Mouse (Mus musculus) lung, postnatal 0 days (tissue): ENCODE results near the gene Lmna. TPM values are rescaled to one million over a fixed set of nuclear protein-coding genes. Genes with fewer than 3 reads are reported as not detected.

ENCODE experiments used
- ATAC-seq: fragments of 200-750 bp; cut with Nextera tagmentation; 2 replicates; pipeline ENCODE4 v1.8.0; 2017; ENCODE audit warnings: moderate library complexity
- DNase-seq: peaks from one replicate; pipeline ENCODE4 v3.0.0-alpha.2; 2016; ENCODE audit warnings: low spot score
- H3K27ac ChIP-seq: fragments of 300-500 bp; sonication (generic); 2 replicates; pipeline ENCODE4 v1.5.1; 2014; ENCODE audit warnings: antibody characterized with exemption, mild to moderate bottlenecking, low read length, mixed read lengths
- H3K27me3 ChIP-seq: fragments of 300-500 bp; sonication (generic); replicated peaks from 2 replicates; pipeline ENCODE4 v1.6.1; 2014; ENCODE audit warnings: low read length, mixed read lengths; ENCODE audit not compliant: insufficient read depth
- H3K36me3 ChIP-seq: fragments of 300-500 bp; sonication (generic); 2 replicates; pipeline ENCODE4 v1.6.1; 2014; ENCODE audit warnings: low read length, mixed read lengths; ENCODE audit not compliant: insufficient read depth
- H3K4me1 ChIP-seq: fragments of 300-500 bp; sonication (generic); 2 replicates; pipeline ENCODE4 v1.6.1; 2014; ENCODE audit warnings: antibody characterized with exemption, low read depth, low read length, mixed read lengths; ENCODE audit not compliant: insufficient read depth
- H3K4me2 ChIP-seq: fragments of 300-500 bp; sonication (generic); replicated peaks from 2 replicates; pipeline ENCODE4 v1.6.1; 2014; ENCODE audit warnings: low read depth, mild to moderate bottlenecking, low read length, moderate library complexity, mixed read lengths
- H3K4me3 ChIP-seq: fragments of 300-500 bp; sonication (generic); 2 replicates; pipeline ENCODE4 v1.5.1; 2014; ENCODE audit warnings: low read depth, low read length
- H3K9ac ChIP-seq: fragments of 300-500 bp; sonication (generic); replicated peaks from 2 replicates; pipeline ENCODE4 v1.6.1; 2014; ENCODE audit warnings: low read depth, mild to moderate bottlenecking
- H3K9me3 ChIP-seq: fragments of 300-500 bp; sonication (generic); 2 replicates; pipeline ENCODE4 v1.6.1; 2016; ENCODE audit warnings: low read length, mixed read lengths
- CTCF ChIP-seq: IDR thresholded peaks from 2 replicates; pipeline ENCODE4 v1.5.1; 2016; ENCODE audit warnings: antibody characterized with exemption, mild to moderate bottlenecking
- EP300 ChIP-seq: IDR thresholded peaks from 2 replicates; pipeline ENCODE4 v1.6.1; 2016; ENCODE audit warnings: antibody characterized with exemption, mild to moderate bottlenecking, control low read depth
- WGBS: fragments of 180-500 bp; shearing (Covaris S2); extraction: QIAGEN DNeasy Blood & Tissue Kit; methylation state at CpG from one replicate; pipeline ENCODE4 v1.1.7; 2014; 5-methylcytosine and 5-hydroxymethylcytosine counted together
- polyA plus RNA-seq: library from polyadenylated mRNA; unstranded; fragments of >200 nt; fragmentation: Nextera tagmentation; extraction: Ambion mirVana; gene quantifications from 2 replicates; pipeline ENCODE4 v1.2.1, GENCODE M21; 2015

Gene Lmna
- polyA plus RNA-seq, 1 experiment from 2014 or later, result 216 TPM

DNA sequence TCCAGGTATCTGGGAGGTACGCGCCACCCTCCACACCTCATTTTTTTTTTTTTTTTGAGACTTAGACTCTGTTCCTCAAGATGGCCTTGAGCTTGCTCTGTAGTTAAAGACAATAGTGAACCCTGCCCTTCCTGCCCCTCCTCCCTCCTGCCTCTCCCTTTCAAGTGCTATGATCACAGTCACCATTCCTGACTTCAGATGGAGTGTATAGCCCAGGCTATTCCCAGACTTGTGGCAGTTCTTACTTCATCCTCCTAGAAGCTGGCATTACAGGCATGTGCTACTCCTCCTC, 5.3 kb upstream of the Lmna start:
- 97% methylated on average over 2 of the region's 2 CpGs for WGBS

GRCm38 (mm10) chr3:88514231-88515094, 4.7 kb upstream of the Lmna start:
- no peak overlapping the region for H3K4me2 ChIP-seq
- peak overlapping the region; percentile 65; the same call in 1 of the 2 replicates for H3K27ac ChIP-seq
- H3K4me1 ChIP-seq, result peaks cover 27% of the 10 kb centered on the region
- no peaks in the 10 kb centered on the region for H3K9me3 ChIP-seq
- TF ChIP-seq CTCF (no peak), EP300 (peak; percentile 47; the same call in 1 of the 2 replicates)
- ATAC-seq (peak; percentile 16), DNase-seq (peak; percentile 79)
- 58% methylated on average over 10 of the region's 10 CpGs for WGBS
- H3K9ac ChIP-seq, result no peak overlapping the region
- H3K4me3 ChIP-seq, result no peak overlapping the region
- H3K36me3 ChIP-seq, result no peaks in the 10 kb centered on the region
- no peaks in the 10 kb centered on the region for H3K27me3 ChIP-seq

More for the DNA sequence above, 5.3 kb upstream of the Lmna start:
- ATAC-seq (no peak), DNase-seq (no peak)
- Histone ChIP-seq H3K4me2 (no peak overlapping the region), H3K4me1 (peaks cover 24% of the 10 kb centered on the region), H3K36me3 (no peaks in the 10 kb centered on the region), H3K9me3 (no peaks in the 10 kb centered on the region), H3K27ac (no peak overlapping the region), H3K4me3 (no peak overlapping the region), H3K27me3 (no peaks in the 10 kb centered on the region), H3K9ac (no peak overlapping the region)
- TF ChIP-seq EP300 (no peak), CTCF (no peak)

DNA sequence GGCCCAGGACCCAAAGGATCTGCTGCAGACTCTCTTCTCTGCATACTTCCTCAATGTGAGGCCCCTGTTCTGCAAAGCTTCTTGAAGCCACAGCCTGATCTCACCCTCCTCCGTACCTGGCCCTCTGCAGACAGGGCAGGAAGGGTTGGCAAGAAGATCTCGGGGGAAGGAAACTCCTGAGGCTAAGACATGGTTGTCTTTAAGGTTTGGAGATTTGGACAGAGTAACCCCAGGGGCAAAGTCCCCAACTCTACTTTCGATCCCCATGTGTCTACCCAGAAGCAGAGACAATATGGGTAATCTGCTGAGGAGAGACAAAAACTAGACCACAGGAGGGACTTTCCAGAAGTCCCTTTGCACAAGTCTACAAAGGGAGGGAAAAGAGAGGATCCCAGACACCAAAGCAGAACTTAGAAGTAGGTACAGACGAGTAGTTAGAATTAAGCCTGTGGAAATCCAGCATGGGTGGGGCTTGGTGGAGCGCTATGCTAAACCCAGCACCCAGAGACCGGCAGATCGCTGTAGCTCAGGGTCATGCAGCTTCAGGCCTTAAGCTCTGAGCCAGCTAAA, 3.9 kb upstream of the Lmna start:
- no peaks in the 10 kb centered on the region for H3K36me3 ChIP-seq
- DNase-seq (no peak), ATAC-seq (no peak)
- H3K4me2 ChIP-seq, result no peak overlapping the region
- H3K4me1 ChIP-seq, result peaks cover 31% of the 10 kb centered on the region
- H3K9ac ChIP-seq, result no peak overlapping the region
- no peak for TF ChIP-seq EP300
- no peaks in the 10 kb centered on the region for H3K9me3 ChIP-seq
- WGBS, result 57% methylated on average over 7 of the region's 7 CpGs
- H3K27me3 ChIP-seq, result no peaks in the 10 kb centered on the region
- peak overlapping the region; percentile 65 for H3K27ac ChIP-seq
- no peak overlapping the region for H3K4me3 ChIP-seq

DNA sequence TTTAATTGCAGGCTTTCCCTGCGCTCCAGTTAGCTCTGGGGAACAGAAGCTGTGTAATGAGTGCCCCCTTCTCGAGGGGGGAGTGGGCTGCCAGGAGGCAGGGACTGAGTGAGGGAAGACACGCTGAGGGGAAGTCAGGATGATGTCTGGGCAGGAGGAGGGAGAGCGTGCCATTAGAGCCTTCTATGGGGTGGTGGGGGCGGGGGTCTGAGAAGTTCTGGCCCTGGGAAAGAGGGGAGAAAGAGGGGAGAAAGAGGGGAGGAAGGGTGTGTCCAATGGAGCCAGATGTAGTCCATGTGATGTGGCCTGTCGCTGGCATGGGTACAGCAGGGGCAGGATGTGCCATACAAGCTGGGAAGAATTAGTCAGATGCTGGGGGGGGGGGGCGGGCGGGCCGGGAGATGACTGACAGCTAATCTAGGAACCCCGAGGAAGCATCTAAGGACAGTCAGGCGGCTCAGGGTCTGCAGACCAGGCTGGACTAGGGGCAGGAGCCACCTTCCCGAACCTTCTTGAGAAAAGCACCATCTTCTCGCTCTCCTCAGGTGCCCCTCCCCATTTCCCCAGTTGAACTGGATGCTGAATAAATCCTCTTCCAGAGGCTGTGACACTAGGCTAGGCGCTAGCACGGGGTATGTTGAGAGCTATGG, 3.3 kb upstream of the Lmna start:
- H3K4me1 ChIP-seq, result peaks cover 31% of the 10 kb centered on the region
- ATAC-seq, result peak; percentile 11

GRCm38 (mm10) chr3:88512141-88512895, 2.6 kb upstream of the Lmna start:
- no peak overlapping the region for H3K9ac ChIP-seq

More for the DNA sequence above, 3.3 kb upstream of the Lmna start:
- Histone ChIP-seq H3K9ac (no peak overlapping the region), H3K9me3 (no peaks in the 10 kb centered on the region), H3K27ac (peak overlapping the region; percentile 81), H3K4me2 (0 out of 2 replicates have a peak overlapping the region, but pooled peaks have one; percentile 17), H3K27me3 (no peaks in the 10 kb centered on the region), H3K36me3 (no peaks in the 10 kb centered on the region), H3K4me3 (no peak overlapping the region)
- DNase-seq, result peak; percentile 73
- WGBS, result 19% methylated on average over 10 of the region's 15 CpGs
- TF ChIP-seq CTCF, result no peak
- TF ChIP-seq EP300, result no peak; the same call in 1 of the 2 replicates

More at GRCm38 (mm10) chr3:88512141-88512895, 2.6 kb upstream of the Lmna start:
- no peak overlapping the region for H3K4me3 ChIP-seq
- H3K36me3 ChIP-seq, result no peaks in the 10 kb centered on the region
- no peaks in the 10 kb centered on the region for H3K9me3 ChIP-seq
- peak; percentile 84 for DNase-seq
- TF ChIP-seq EP300, result 0 out of 2 replicates have a peak, but pooled peaks have one; percentile 16
- no peak for TF ChIP-seq CTCF
- peak; percentile 8 for ATAC-seq
- H3K27me3 ChIP-seq, result no peaks in the 10 kb centered on the region
- peak overlapping the region; percentile 81 for H3K27ac ChIP-seq
- H3K4me2 ChIP-seq, result 0 out of 2 replicates have a peak overlapping the region, but pooled peaks have one; percentile 17
- peaks cover 31% of the 10 kb centered on the region for H3K4me1 ChIP-seq
- 28% methylated on average over 6 of the region's 6 CpGs for WGBS
